Mouse (Mus musculus) layer of hippocampus, adult 6 months (tissue): ENCODE data around the gene Flt3. TPM values are rescaled to one million over a fixed set of nuclear protein-coding genes. Genes with fewer than 3 reads are reported as not detected.

Experiments
- long read RNA-seq, 2 experiments: library from polyadenylated mRNA; unstranded; transcript quantifications; one replicate each; pipeline ENCODE4 v2.0.0; 2019 to 2020
- microRNA-seq: library from miRNA; unstranded; fragments of <30 nt; microRNA quantifications from one replicate; pipeline ENCODE4 v1.2.0, GENCODE M21; 2020
- polyA plus RNA-seq: library from polyadenylated mRNA; unstranded; fragments of <200 nt; fragmentation: Nextera tagmentation; gene quantifications from 2 replicates; pipeline ENCODE4 v1.2.3, GENCODE M21; 2021

The Flt3 gene
- 1.4 TPM in 2 replicates for polyA plus RNA-seq
- long read RNA-seq, experiment 1, partial matches to known transcripts, result 1 of 4 reads
- long read RNA-seq, experiment 1, other reads (novel, unspliced or antisense), result 2 of 4 reads
- long read RNA-seq, experiment 2, transcript Flt3-201 (24 exons, 3,657 nt), result major isoform, 19 of 32 reads
- long read RNA-seq, experiment 2, partial matches to known transcripts, result 7 of 32 reads
- long read RNA-seq, experiment 2, other reads (novel, unspliced or antisense), result 6 of 32 reads

GRCm38 (mm10) chr5:147399843-147400504 lies at the start of gene Flt3:
Flt3 (minus strand) TSS chr5:147400489.

GRCm38 (mm10) chr5:147429535-147430305 lies 29.4 kb upstream of the Flt3 start, which contains the start of gene Pan3:
Pan3 (plus strand) TSS chr5:147430161.

GRCm38 (mm10) chr5:147322183-147322582 lies 78.1 kb downstream of the Flt3 start, which contains the start of gene Urad:
Urad (minus strand) TSS chr5:147322440.

GRCm38 (mm10) chr5:147306638-147307397 lies 93.5 kb downstream of the Flt3 start, which contains the start of gene Cdx2:
Cdx2 (minus strand) TSS chr5:147307270.

Small RNA genes lying within 50 kb of the gene (microRNA-seq; reads per million reads assigned to microRNA genes)
- gene Mir7k, result 3.0 reads per million, percentile 8 among the genes with 10 or more reads in this experiment

Other genes starting within 250 kb of the Flt3 start
- 0.23 and 0.25 TPM in 2 replicates for gene Gsx1, start 211.8 kb downstream of the Flt3 start, polyA plus RNA-seq
- not detected in 2 replicates for gene Pdx1, start 130.5 kb downstream of the Flt3 start, polyA plus RNA-seq
- gene Cdx2, start 93.2 kb downstream of the Flt3 start, polyA plus RNA-seq, result not detected in 2 replicates
- not detected in 2 replicates for gene Urad, start 78.0 kb downstream of the Flt3 start, polyA plus RNA-seq
- gene Pan3, start 29.7 kb upstream of the Flt3 start, polyA plus RNA-seq, result 32.5 and 49.5 TPM in 2 replicates